In the genomic region with DNA sequence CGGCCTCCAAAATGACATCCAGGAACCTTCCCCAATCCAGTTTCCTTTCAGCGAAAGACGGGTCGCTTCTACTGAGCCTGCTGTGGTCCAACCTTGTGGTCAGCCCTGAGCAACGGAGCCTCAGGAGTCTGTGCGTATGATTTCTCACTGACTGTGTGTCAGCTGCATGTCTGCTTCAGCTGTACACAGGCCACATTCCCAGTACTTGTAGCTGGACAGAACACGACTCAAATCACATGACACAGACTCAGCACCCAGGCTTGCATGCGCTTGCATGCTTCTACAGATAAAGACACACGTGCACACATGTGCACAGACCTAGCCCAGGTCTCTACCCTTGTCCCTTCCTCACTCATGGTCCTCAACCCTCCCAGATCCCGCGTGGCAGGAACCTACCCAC, we compare ENCODE assay signal across 27 mouse cellular contexts.
A peak's percentile ranks its signal among the peaks of the same experiment; 100 is the strongest.
DNase-seq lines count a peak whose midpoint lies in the region; ATAC-seq and TF ChIP-seq lines count a peak whose summit lies in the region.
"Had no signal": no experiment of that assay in that cellular context is flagged by ENCODE, and none has a peak within 500 bp of the region (broad histone marks: within the 10 kb centered on the region; RNA-seq: fewer than 3 reads in every experiment).

No protein-coding gene starts in this region.

- TF ChIP-seq CTCF in heart, postnatal 0 days (IDR thresholded peaks at IDR 0.05; ENCODE audit: low read depth) = no peak
- no peak for TF ChIP-seq CTCF in heart, adult 2 months (IDR thresholded peaks at IDR 0.05)
- no peak for TF ChIP-seq CTCF in midbrain, postnatal 0 days (IDR thresholded peaks at IDR 0.05)

- H3K27ac ChIP-seq in heart, postnatal 0 days (ENCODE audit: low read depth) = no peak overlapping the region
- no peak overlapping the region for H3K27ac ChIP-seq in heart, adult 2 months
- no peak overlapping the region for H3K27ac ChIP-seq in midbrain, embryonic 14.5 days (replicated peaks; ENCODE audit: low read depth, low read length)
- H3K27ac ChIP-seq in midbrain, postnatal 0 days (ENCODE audit: low read depth, low read length) = no peak overlapping the region
- H3K27ac ChIP-seq in forebrain, embryonic 16.5 days (ENCODE audit: low read length) = peak overlapping the region; percentile 33
- H3K27ac ChIP-seq: embryonic facial prominence, embryonic 12.5 days; limb, embryonic 10.5 days; liver, embryonic 15.5 days; lung, embryonic 15.5 days; midbrain, embryonic 13.5 days had no signal

- no peaks in the 10 kb centered on the region for H3K79me2 ChIP-seq in heart, adult 2 months (replicated peaks; ENCODE audit: control insufficient read depth, insufficient read depth, low read length)

- no peaks in the 10 kb centered on the region for H3K9me3 ChIP-seq in heart, postnatal 0 days (replicated peaks; ENCODE audit: control insufficient read depth, low read length)
- no peaks in the 10 kb centered on the region for H3K9me3 ChIP-seq in midbrain, embryonic 14.5 days (ENCODE audit: control insufficient read depth, low read length)
- no peaks in the 10 kb centered on the region for H3K9me3 ChIP-seq in midbrain, postnatal 0 days (ENCODE audit: low read length)
- H3K9me3 ChIP-seq in forebrain, embryonic 16.5 days (ENCODE audit: control insufficient read depth, low read length) = no peaks in the 10 kb centered on the region
- H3K9me3 ChIP-seq: embryonic facial prominence, embryonic 12.5 days; limb, embryonic 10.5 days; liver, embryonic 15.5 days; lung, embryonic 15.5 days; megakaryocyte, embryonic 14.5 days; midbrain, embryonic 13.5 days had no signal

- no peaks in the 10 kb centered on the region for H3K27me3 ChIP-seq in heart, postnatal 0 days (ENCODE audit: control insufficient read depth, insufficient read depth, low read length)
- no peaks in the 10 kb centered on the region for H3K27me3 ChIP-seq in heart, adult 2 months (ENCODE audit: control insufficient read depth, insufficient read depth, low read length)
- peaks cover 13% of the 10 kb centered on the region; the same call in 1 of the 2 replicates for H3K27me3 ChIP-seq in midbrain, embryonic 14.5 days (ENCODE audit: control insufficient read depth, insufficient read depth, low read length)
- H3K27me3 ChIP-seq in midbrain, postnatal 0 days (ENCODE audit: insufficient read depth, low read length) = 0 out of 2 replicates have a peak, but pooled peaks cover 3% of the 10 kb centered on the region
- H3K27me3 ChIP-seq in forebrain, embryonic 16.5 days (replicated peaks; ENCODE audit: control insufficient read depth, insufficient read depth, low read length) = no peaks in the 10 kb centered on the region
- H3K27me3 ChIP-seq: CH12.LX; embryonic facial prominence, embryonic 12.5 days; lung, embryonic 15.5 days had no signal

- intact Hi-C loops in heart, adult 2 months (cut with DNase I) = no loop called here

- TF ChIP-seq POLR2A in heart, adult 2 months (IDR thresholded peaks at IDR 0.05; ENCODE audit: insufficient read depth, low read depth, low read length) = no peak

- no peak overlapping the region for H3K4me2 ChIP-seq in heart, postnatal 0 days (ENCODE audit: low read depth, low read length)
- H3K4me2 ChIP-seq in midbrain, embryonic 14.5 days (ENCODE audit: low read length) = peak overlapping the region; percentile 13; the same call in 1 of the 2 replicates
- no peak overlapping the region for H3K4me2 ChIP-seq in midbrain, postnatal 0 days (ENCODE audit: low read depth, low read length, poor library complexity, severe bottlenecking)
- peak overlapping the region; percentile 45 for H3K4me2 ChIP-seq in forebrain, embryonic 16.5 days (ENCODE audit: low read length)
- H3K4me2 ChIP-seq: embryonic facial prominence, embryonic 12.5 days; heart, embryonic 11.5 days; liver, embryonic 15.5 days; lung, embryonic 15.5 days; midbrain, embryonic 13.5 days had no signal

- H3K36me3 ChIP-seq in heart, postnatal 0 days (replicated peaks; ENCODE audit: control insufficient read depth, insufficient read depth, low read length) = no peaks in the 10 kb centered on the region
- H3K36me3 ChIP-seq in heart, adult 2 months (ENCODE audit: control insufficient read depth, insufficient read depth, low read length) = no peaks in the 10 kb centered on the region
- H3K36me3 ChIP-seq in midbrain, embryonic 14.5 days (ENCODE audit: control insufficient read depth, insufficient read depth, low read length) = no peaks in the 10 kb centered on the region
- no peaks in the 10 kb centered on the region for H3K36me3 ChIP-seq in midbrain, postnatal 0 days (ENCODE audit: insufficient read depth, low read length)
- H3K36me3 ChIP-seq in forebrain, embryonic 16.5 days (ENCODE audit: control insufficient read depth, insufficient read depth) = no peaks in the 10 kb centered on the region
- H3K36me3 ChIP-seq: embryonic facial prominence, embryonic 12.5 days; G1E; liver, embryonic 15.5 days; lung, embryonic 15.5 days; midbrain, embryonic 13.5 days had no signal

- H3K9ac ChIP-seq in heart, postnatal 0 days (replicated peaks; ENCODE audit: low read depth, low read length) = no peak overlapping the region
- no peak overlapping the region for H3K9ac ChIP-seq in heart, adult 2 months (ENCODE audit: low read depth, low read length)
- no peak overlapping the region for H3K9ac ChIP-seq in midbrain, embryonic 14.5 days (replicated peaks; ENCODE audit: low read length)
- no peak overlapping the region for H3K9ac ChIP-seq in midbrain, postnatal 0 days (replicated peaks; ENCODE audit: low read length, poor library complexity, severe bottlenecking)
- peak overlapping the region; percentile 52 for H3K9ac ChIP-seq in forebrain, embryonic 16.5 days (replicated peaks; ENCODE audit: low read depth, low read length)
- H3K9ac ChIP-seq: embryonic facial prominence, embryonic 12.5 days; liver, embryonic 15.5 days; lung, embryonic 15.5 days; midbrain, embryonic 13.5 days had no signal

- no peak for DNase-seq in heart, postnatal 0 days (ENCODE audit: low spot score)
- DNase-seq in heart, adult 2 months = no peak
- no peak for DNase-seq in midbrain, embryonic 14.5 days
- no peak for DNase-seq in midbrain, postnatal 0 days (ENCODE audit: low spot score)
- no peak for DNase-seq in yolk sac, embryonic 10.5 days (ENCODE audit: low spot score)
- DNase-seq in ovary, adult 18-20 months (ENCODE audit: low spot score) = no peak
- DNase-seq: adrenal gland, postnatal 36 days; cerebellum, adult 9-11 months; heart, postnatal 14 days; kidney, adult 11 months; kidney, postnatal 4 days; liver; lung, postnatal 36 days; thymus, adult 18-20 months; thymus, postnatal 36 days had no signal

- ATAC-seq in heart, postnatal 0 days (ENCODE audit: insufficient read depth, low read depth) = peak; percentile 57
- ATAC-seq in midbrain, embryonic 14.5 days (ENCODE audit: low FRiP score, low TSS enrichment) = no peak
- no peak for ATAC-seq in midbrain, postnatal 0 days (ENCODE audit: low FRiP score)
- ATAC-seq in forebrain, embryonic 16.5 days = peak; percentile 24; the same call in 1 of the 2 replicates
- ATAC-seq: Patski had no signal

- H3K4me1 ChIP-seq in heart, postnatal 0 days (ENCODE audit: control insufficient read depth, insufficient read depth) = peaks cover 7% of the 10 kb centered on the region
- H3K4me1 ChIP-seq in heart, adult 2 months (ENCODE audit: control insufficient read depth, insufficient read depth, low read length) = no peaks in the 10 kb centered on the region; the same call in 1 of the 2 replicates
- peaks cover 19% of the 10 kb centered on the region for H3K4me1 ChIP-seq in midbrain, embryonic 14.5 days (ENCODE audit: control insufficient read depth, insufficient read depth, low read length)
- peaks cover 5% of the 10 kb centered on the region; the same call in 1 of the 2 replicates for H3K4me1 ChIP-seq in midbrain, postnatal 0 days (ENCODE audit: insufficient read depth, low read length)
- H3K4me1 ChIP-seq in forebrain, embryonic 16.5 days (replicated peaks; ENCODE audit: control insufficient read depth, insufficient read depth, low read length) = peaks cover 43% of the 10 kb centered on the region
- H3K4me1 ChIP-seq: liver, embryonic 15.5 days; lung, embryonic 15.5 days had no signal

- 71% methylated on average over 11 of the region's 11 CpGs for WGBS in heart, postnatal 0 days
- 64% methylated on average over 11 of the region's 11 CpGs for WGBS in heart, adult 2 months
- WGBS in midbrain, embryonic 14.5 days = 82% methylated on average over 11 of the region's 11 CpGs
- 82% methylated on average over 11 of the region's 11 CpGs for WGBS in midbrain, postnatal 0 days
- WGBS in forebrain, embryonic 16.5 days = 59% methylated on average over 11 of the region's 11 CpGs

- no peak overlapping the region for H3K4me3 ChIP-seq in heart, postnatal 0 days (ENCODE audit: low read depth, low read length)
- no peak overlapping the region for H3K4me3 ChIP-seq in heart, adult 2 months
- no peak overlapping the region for H3K4me3 ChIP-seq in midbrain, embryonic 14.5 days (replicated peaks; ENCODE audit: low read depth, low read length)
- no peak overlapping the region for H3K4me3 ChIP-seq in midbrain, postnatal 0 days (ENCODE audit: low read depth, low read length)
- H3K4me3 ChIP-seq in forebrain, embryonic 16.5 days (replicated peaks; ENCODE audit: low read length) = peak overlapping the region; percentile 10; the same call in 1 of the 2 replicates
- H3K4me3 ChIP-seq: embryonic facial prominence, embryonic 12.5 days; erythroblast, embryonic 14.5 days; limb, embryonic 10.5 days; liver, embryonic 15.5 days; lung, embryonic 15.5 days; megakaryocyte, embryonic 14.5 days; midbrain, embryonic 13.5 days had no signal

- TF ChIP-seq EP300 in heart, postnatal 0 days (IDR thresholded peaks at IDR 0.05; ENCODE audit: low read depth) = no peak
- TF ChIP-seq EP300 in heart, adult 2 months (IDR thresholded peaks at IDR 0.05; ENCODE audit: insufficient read depth, low read depth, low read length) = no peak

Comparison
In these comparisons a context has a peak if more than half of its experiments do, and no peak if none do; other contexts are left out.
1. H3K4me2 ChIP-seq: peak in midbrain, embryonic 14.5 days (single experiment) and forebrain, embryonic 16.5 days (single experiment); none in heart, postnatal 0 days (single experiment) and midbrain, postnatal 0 days (single experiment).
2. ATAC-seq: peak in heart, postnatal 0 days (single experiment) and forebrain, embryonic 16.5 days (single experiment); none in midbrain, embryonic 14.5 days (single experiment) and midbrain, postnatal 0 days (single experiment).